Mouse (Mus musculus): ENCODE results near the gene Ctc1. TPM values are rescaled to one million over a fixed set of nuclear protein-coding genes. Genes with fewer than 3 reads are reported as not detected.
A peak's percentile ranks its signal among the peaks of the same experiment; 100 is the strongest.

The Ctc1 gene
- polyA plus RNA-seq, 1 experiment from 2014 or later = 58.8 TPM

GRCm38 (mm10) chr11:69075764-69076479 is 60.2 kb downstream of the Ctc1 start:
- WGBS = 45% methylated on average over 9 of the region's 9 CpGs
- no peak for ATAC-seq

GRCm38 (mm10) chr11:69076572-69076971 is 60.9 kb downstream of the Ctc1 start:
- Histone ChIP-seq H3K4me3 (replicated peaks) (no peak overlapping the region), H3K4me1 (replicated peaks) (peaks cover 18% of the 10 kb centered on the region), H3K9ac (replicated peaks) (no peak overlapping the region), H3K4me2 (replicated peaks) (no peak overlapping the region), H3K9me3 (no peaks in the 10 kb centered on the region), H3K36me3 (no peaks in the 10 kb centered on the region), H3K27me3 (no peaks in the 10 kb centered on the region), H3K27ac (no peak overlapping the region)
- no peak for ATAC-seq
- WGBS = 74% methylated on average over 5 of the region's 5 CpGs

More at GRCm38 (mm10) chr11:69075764-69076479, 60.2 kb downstream of the Ctc1 start:
- no peak overlapping the region for H3K4me2 ChIP-seq (replicated peaks)
- H3K9ac ChIP-seq (replicated peaks) = no peak overlapping the region
- H3K4me3 ChIP-seq (replicated peaks) = no peak overlapping the region
- no peak overlapping the region for H3K27ac ChIP-seq
- H3K9me3 ChIP-seq = no peaks in the 10 kb centered on the region
- peaks cover 25% of the 10 kb centered on the region for H3K4me1 ChIP-seq (replicated peaks)
- H3K36me3 ChIP-seq = no peaks in the 10 kb centered on the region
- no peaks in the 10 kb centered on the region for H3K27me3 ChIP-seq

GRCm38 (mm10) chr11:69077316-69077715 is 61.6 kb downstream of the Ctc1 start:
- H3K4me3 ChIP-seq (replicated peaks) = no peak overlapping the region
- no peaks in the 10 kb centered on the region for H3K27me3 ChIP-seq
- WGBS = 88% methylated on average over 9 of the region's 9 CpGs
- no peaks in the 10 kb centered on the region for H3K36me3 ChIP-seq
- no peak overlapping the region for H3K4me2 ChIP-seq (replicated peaks)
- no peak overlapping the region for H3K9ac ChIP-seq (replicated peaks)
- no peaks in the 10 kb centered on the region for H3K9me3 ChIP-seq
- no peak overlapping the region for H3K27ac ChIP-seq
- no peak for ATAC-seq
- peaks cover 12% of the 10 kb centered on the region for H3K4me1 ChIP-seq (replicated peaks)

GRCm38 (mm10) chr11:69078041-69078440 is 62.3 kb downstream of the Ctc1 start:
- H3K4me1 ChIP-seq (replicated peaks) = peaks cover 7% of the 10 kb centered on the region
- no peak overlapping the region for H3K27ac ChIP-seq
- H3K9ac ChIP-seq (replicated peaks) = no peak overlapping the region
- no peaks in the 10 kb centered on the region for H3K27me3 ChIP-seq
- H3K9me3 ChIP-seq = no peaks in the 10 kb centered on the region
- no peak overlapping the region for H3K4me2 ChIP-seq (replicated peaks)
- no peak for ATAC-seq
- WGBS = 89% methylated on average over 6 of the region's 6 CpGs
- no peaks in the 10 kb centered on the region for H3K36me3 ChIP-seq
- H3K4me3 ChIP-seq (replicated peaks) = no peak overlapping the region

- ATAC-seq = no peak
- no peak overlapping the region for H3K27ac ChIP-seq
- H3K36me3 ChIP-seq = no peaks in the 10 kb centered on the region
- WGBS = 85% methylated on average over 5 of the region's 5 CpGs
- H3K9ac ChIP-seq (replicated peaks) = no peak overlapping the region
- no peak overlapping the region for H3K4me3 ChIP-seq (replicated peaks)
- no peaks in the 10 kb centered on the region for H3K9me3 ChIP-seq
- peaks cover 5% of the 10 kb centered on the region for H3K4me1 ChIP-seq (replicated peaks)
- H3K4me2 ChIP-seq (replicated peaks) = no peak overlapping the region
- no peaks in the 10 kb centered on the region for H3K27me3 ChIP-seq
Observed at GRCm38 (mm10) chr11:69078805-69079438, 63.2 kb downstream of the Ctc1 start.

GRCm38 (mm10) chr11:69080102-69080854 is 64.6 kb downstream of the Ctc1 start:
- no peak overlapping the region for H3K27ac ChIP-seq
- H3K4me1 ChIP-seq (replicated peaks) = no peaks in the 10 kb centered on the region
- no peak overlapping the region for H3K9ac ChIP-seq (replicated peaks)
- H3K9me3 ChIP-seq = no peaks in the 10 kb centered on the region
- H3K27me3 ChIP-seq = no peaks in the 10 kb centered on the region
- no peak for ATAC-seq
- no peaks in the 10 kb centered on the region for H3K36me3 ChIP-seq
- no peak overlapping the region for H3K4me2 ChIP-seq (replicated peaks)
- 85% methylated on average over 15 of the region's 15 CpGs for WGBS
- no peak overlapping the region for H3K4me3 ChIP-seq (replicated peaks)

- Histone ChIP-seq H3K4me1 (replicated peaks) (no peaks in the 10 kb centered on the region), H3K4me3 (replicated peaks) (no peak overlapping the region), H3K4me2 (replicated peaks) (no peak overlapping the region), H3K9ac (replicated peaks) (no peak overlapping the region), H3K27ac (no peak overlapping the region), H3K27me3 (no peaks in the 10 kb centered on the region), H3K9me3 (no peaks in the 10 kb centered on the region), H3K36me3 (no peaks in the 10 kb centered on the region)
- no peak for ATAC-seq
- 89% methylated on average over 8 of the region's 8 CpGs for WGBS
Observed at GRCm38 (mm10) chr11:69080855-69081222, 65.1 kb downstream of the Ctc1 start.

GRCm38 (mm10) chr11:69081613-69082012 is 65.9 kb downstream of the Ctc1 start:
- Histone ChIP-seq H3K27ac (no peak overlapping the region; the same call in 1 of the 2 replicates), H3K4me1 (replicated peaks) (no peaks in the 10 kb centered on the region), H3K36me3 (no peaks in the 10 kb centered on the region), H3K9me3 (no peaks in the 10 kb centered on the region), H3K9ac (replicated peaks) (no peak overlapping the region), H3K27me3 (no peaks in the 10 kb centered on the region), H3K4me2 (replicated peaks) (no peak overlapping the region), H3K4me3 (replicated peaks) (no peak overlapping the region)
- WGBS = 85% methylated on average over 7 of the region's 7 CpGs
- no peak for ATAC-seq

- H3K27me3 ChIP-seq = no peaks in the 10 kb centered on the region
- ATAC-seq = no peak
- H3K9me3 ChIP-seq = no peaks in the 10 kb centered on the region
- H3K4me1 ChIP-seq (replicated peaks) = peaks cover 29% of the 10 kb centered on the region
- H3K9ac ChIP-seq (replicated peaks) = no peak overlapping the region
- peaks cover 11% of the 10 kb centered on the region for H3K36me3 ChIP-seq
- no peak overlapping the region for H3K27ac ChIP-seq
- no peak overlapping the region for H3K4me2 ChIP-seq (replicated peaks)
- WGBS = 70% methylated on average over 6 of the region's 6 CpGs
- no peak overlapping the region for H3K4me3 ChIP-seq (replicated peaks)
Observed at GRCm38 (mm10) chr11:69085608-69086007, 69.9 kb downstream of the Ctc1 start.

Small RNA genes lying within 50 kb of the gene (microRNA-seq; reads per million reads assigned to microRNA genes)
- 12.6 reads per million, percentile 30 among the genes with 10 or more reads in this experiment for gene Mir3062

Other genes starting within 250 kb of the Ctc1 start
- gene Ndel1, start 144.1 kb upstream of the Ctc1 start, polyA plus RNA-seq (2015; fragmentation: Nextera tagmentation; extraction: Ambion mirVana) = 79.9 and 80.8 TPM in 2 replicates
- 0.04 and 0.05 TPM in 2 replicates for gene Rnf222, start 127.4 kb upstream of the Ctc1 start, polyA plus RNA-seq (2015; fragmentation: Nextera tagmentation; extraction: Ambion mirVana)
- 718 and 727 TPM in 2 replicates for gene Rpl26, start 114.3 kb upstream of the Ctc1 start, polyA plus RNA-seq (2015; fragmentation: Nextera tagmentation; extraction: Ambion mirVana)
- 0.57 and 0.73 TPM in 2 replicates for gene Odf4, start 88.8 kb upstream of the Ctc1 start, polyA plus RNA-seq (2015; fragmentation: Nextera tagmentation; extraction: Ambion mirVana)
- 12.1 and 13.6 TPM in 2 replicates for gene Arhgef15, start 58.4 kb upstream of the Ctc1 start, polyA plus RNA-seq (2015; fragmentation: Nextera tagmentation; extraction: Ambion mirVana)
- 1.2 and 1.3 TPM in 2 replicates for gene Slc25a35, start 47.8 kb upstream of the Ctc1 start, polyA plus RNA-seq (2015; fragmentation: Nextera tagmentation; extraction: Ambion mirVana)
- gene Rangrf, start 40.7 kb upstream of the Ctc1 start, polyA plus RNA-seq (2015; fragmentation: Nextera tagmentation; extraction: Ambion mirVana) = 30.4 and 31.6 TPM in 2 replicates
- gene Pfas, start 7.5 kb upstream of the Ctc1 start, polyA plus RNA-seq (2015; fragmentation: Nextera tagmentation; extraction: Ambion mirVana) = 25.7 and 26.0 TPM in 2 replicates
- gene Aurkb, start 29.7 kb downstream of the Ctc1 start, polyA plus RNA-seq (2015; fragmentation: Nextera tagmentation; extraction: Ambion mirVana) = 61.3 and 62.6 TPM in 2 replicates
- gene Borcs6, start 43.8 kb downstream of the Ctc1 start, polyA plus RNA-seq (2015; fragmentation: Nextera tagmentation; extraction: Ambion mirVana) = 11.3 and 13.5 TPM in 2 replicates
- 31.7 and 42.5 TPM in 2 replicates for gene Tmem107, start 54.9 kb downstream of the Ctc1 start, polyA plus RNA-seq (2015; fragmentation: Nextera tagmentation; extraction: Ambion mirVana)
- 175 and 188 TPM in 2 replicates for gene Vamp2, start 72.6 kb downstream of the Ctc1 start, polyA plus RNA-seq (2015; fragmentation: Nextera tagmentation; extraction: Ambion mirVana)
- 8.6 and 10.5 TPM in 2 replicates for gene Per1, start 79.3 kb downstream of the Ctc1 start, polyA plus RNA-seq (2015; fragmentation: Nextera tagmentation; extraction: Ambion mirVana)
- gene Hes7, start 104.5 kb downstream of the Ctc1 start, polyA plus RNA-seq (2015; fragmentation: Nextera tagmentation; extraction: Ambion mirVana) = 0.10 and 0.26 TPM in 2 replicates
- gene 9130213A22Rik, start 106.7 kb downstream of the Ctc1 start, polyA plus RNA-seq (2015; fragmentation: Nextera tagmentation; extraction: Ambion mirVana) = 0.28 TPM in 1 of 2 replicates, not detected in the other
- gene Aloxe3, start 110.0 kb downstream of the Ctc1 start, polyA plus RNA-seq (2015; fragmentation: Nextera tagmentation; extraction: Ambion mirVana) = 0.39 and 0.43 TPM in 2 replicates
- gene Alox12b, start 141.1 kb downstream of the Ctc1 start, polyA plus RNA-seq (2015; fragmentation: Nextera tagmentation; extraction: Ambion mirVana) = 0.13 TPM in 1 of 2 replicates, not detected in the other
- 0.06 and 0.07 TPM in 2 replicates for gene Alox8, start 181.9 kb downstream of the Ctc1 start, polyA plus RNA-seq (2015; fragmentation: Nextera tagmentation; extraction: Ambion mirVana)
- 0.32 and 0.42 TPM in 2 replicates for gene Gucy2e, start 221.1 kb downstream of the Ctc1 start, polyA plus RNA-seq (2015; fragmentation: Nextera tagmentation; extraction: Ambion mirVana)

All from midbrain, embryonic 13.5 days (tissue).